Mouse (Mus musculus) kidney, embryonic 15.5 days (tissue): ENCODE measurements at regions not wholly inside any gene's neighbourhood (a gene's known extent, or its start where the extent isn't known, plus 50 kb on each side); places are given as distances from the start of the nearest gene placed in this dataset.

Experiments
- ATAC-seq: fragments of 200-750 bp; cut with Nextera tagmentation; replicated peaks from 2 replicates; pipeline ENCODE4 v1.8.0; 2017; ENCODE audit warnings: moderate TSS enrichment; ENCODE audit not compliant: low FRiP score
- H3K27ac ChIP-seq: fragments of 300-500 bp; sonication (generic); 2 replicates; pipeline ENCODE4 v1.5.1; 2015; ENCODE audit warnings: mild to moderate bottlenecking, inconsistent platforms
- H3K27me3 ChIP-seq: fragments of 300-500 bp; sonication (generic); 2 replicates; pipeline ENCODE4 v1.6.1; 2015; ENCODE audit warnings: inconsistent platforms
- H3K36me3 ChIP-seq: fragments of 300-500 bp; sonication (generic); 2 replicates; pipeline ENCODE4 v1.6.1; 2015; ENCODE audit warnings: inconsistent platforms
- H3K4me1 ChIP-seq: fragments of 300-500 bp; sonication (generic); 2 replicates; pipeline ENCODE4 v1.6.1; 2015; ENCODE audit warnings: inconsistent platforms
- H3K4me2 ChIP-seq: fragments of 300-500 bp; sonication (generic); 2 replicates; pipeline ENCODE4 v1.6.1; 2015; ENCODE audit warnings: moderate library complexity, mild to moderate bottlenecking, inconsistent platforms
- H3K4me3 ChIP-seq: fragments of 300-500 bp; sonication (generic); replicated peaks from 2 replicates; pipeline ENCODE4 v1.5.1; 2015; ENCODE audit warnings: mild to moderate bottlenecking, inconsistent platforms
- H3K9ac ChIP-seq: fragments of 300-500 bp; sonication (generic); 2 replicates; pipeline ENCODE4 v1.6.1; 2015; ENCODE audit warnings: mild to moderate bottlenecking, inconsistent platforms
- H3K9me3 ChIP-seq: fragments of 300-500 bp; sonication (generic); replicated peaks from 2 replicates; pipeline ENCODE4 v1.6.1; 2016; ENCODE audit warnings: inconsistent platforms
- WGBS: fragments of 180-500 bp; shearing (Covaris S2); methylation state at CpG from one replicate; pipeline ENCODE4 v1.1.7; 2015; ENCODE audit warnings: mixed read lengths; 5-methylcytosine and 5-hydroxymethylcytosine counted together

DNA sequence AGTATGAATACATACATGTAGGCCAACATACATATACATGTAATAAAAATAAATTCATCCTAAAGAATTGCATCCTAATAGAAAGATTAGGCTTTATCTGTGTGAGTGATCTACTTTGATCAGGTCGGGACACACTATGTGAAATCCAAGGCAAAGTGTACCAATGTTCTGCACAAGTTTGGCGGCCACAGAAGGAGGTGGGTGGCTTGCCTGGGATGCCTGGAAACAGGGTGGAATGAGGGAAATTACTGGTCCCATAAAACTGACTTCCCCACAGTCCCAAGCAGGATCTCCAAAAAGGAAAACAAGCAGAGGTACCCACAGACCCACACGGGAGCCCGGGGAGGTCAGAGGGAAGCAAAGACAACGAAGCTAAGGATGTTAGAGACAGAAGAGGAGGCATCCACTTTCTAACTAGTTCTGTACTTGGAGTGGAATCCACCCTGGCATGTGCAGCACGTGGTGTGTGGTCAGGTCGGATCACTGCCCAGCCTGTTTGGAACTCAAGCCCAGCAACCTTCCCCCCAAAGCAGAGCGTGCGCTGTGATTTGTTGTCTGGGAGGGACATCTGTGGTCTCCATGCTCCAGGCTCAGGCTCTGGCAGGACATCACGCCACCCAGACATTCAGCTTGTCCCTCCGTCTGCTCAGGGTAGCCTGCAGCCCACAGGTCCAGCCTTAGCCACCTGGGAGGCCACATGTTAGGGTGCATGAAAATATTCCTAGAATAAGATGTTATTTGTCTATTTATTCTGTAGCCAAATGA, 615.3 kb upstream of the 3110018I06Rik start:
- no peaks in the 10 kb centered on the region for H3K4me1 ChIP-seq
- 88% methylated on average over 11 of the region's 11 CpGs for WGBS
- no peak overlapping the region for H3K9ac ChIP-seq

DNA sequence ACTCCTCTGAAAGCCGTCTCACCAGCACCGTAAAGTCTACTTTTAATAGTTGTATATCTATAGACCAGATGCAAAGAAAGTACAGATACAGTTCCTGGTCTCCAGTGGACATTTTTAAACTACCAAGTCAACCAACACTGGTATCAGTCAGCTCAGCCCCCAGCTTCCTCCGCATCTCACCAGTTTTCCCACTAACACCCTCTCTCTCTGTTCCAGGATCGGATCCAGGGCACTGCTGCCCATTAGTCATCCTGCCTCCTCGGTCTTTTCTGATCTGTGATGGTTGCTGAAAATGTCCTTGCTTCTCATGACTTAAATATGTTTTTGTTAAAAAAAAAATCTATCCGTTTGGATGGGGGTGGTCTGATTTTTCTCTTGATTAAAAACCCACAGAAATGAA, 598.1 kb upstream of the 3110018I06Rik start:
- ATAC-seq, result no peak
- Histone ChIP-seq H3K4me2 (no peak overlapping the region), H3K9me3 (no peaks in the 10 kb centered on the region), H3K27me3 (no peaks in the 10 kb centered on the region), H3K27ac (no peak overlapping the region), H3K4me1 (no peaks in the 10 kb centered on the region), H3K9ac (no peak overlapping the region), H3K4me3 (no peak overlapping the region), H3K36me3 (no peaks in the 10 kb centered on the region)
- WGBS, result 76% methylated on average over 6 of the region's 6 CpGs

More for the DNA sequence above, 615.3 kb upstream of the 3110018I06Rik start:
- Histone ChIP-seq H3K27me3 (no peaks in the 10 kb centered on the region), H3K27ac (no peak overlapping the region), H3K4me2 (no peak overlapping the region), H3K36me3 (no peaks in the 10 kb centered on the region), H3K9me3 (no peaks in the 10 kb centered on the region), H3K4me3 (no peak overlapping the region)
- ATAC-seq, result no peak

DNA sequence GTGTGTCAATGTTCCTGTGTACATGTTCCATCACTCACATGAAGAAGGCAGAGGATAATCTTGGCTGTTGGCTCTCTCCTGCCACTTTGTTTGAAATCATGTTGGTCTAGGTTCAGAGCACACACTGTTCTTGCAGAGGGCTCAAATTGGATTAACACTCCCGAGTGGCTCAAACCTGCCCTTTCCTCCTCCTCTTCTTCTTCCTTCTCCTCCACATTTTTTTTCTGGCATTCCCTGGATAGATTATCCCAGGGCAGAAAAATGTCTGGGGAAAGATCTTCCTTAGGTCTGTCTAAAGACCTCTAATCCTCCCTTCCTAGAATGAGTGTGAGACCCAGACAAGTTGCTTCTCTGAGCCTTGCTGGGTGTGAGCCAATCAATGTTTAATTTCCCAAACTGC, 594.4 kb upstream of the 3110018I06Rik start:
- no peak overlapping the region for H3K27ac ChIP-seq
- no peaks in the 10 kb centered on the region for H3K36me3 ChIP-seq
- WGBS, result 52% methylated on average over 1 of the region's 1 CpGs
- no peaks in the 10 kb centered on the region for H3K27me3 ChIP-seq
- no peak for ATAC-seq
- H3K9me3 ChIP-seq, result no peaks in the 10 kb centered on the region
- H3K4me2 ChIP-seq, result no peak overlapping the region
- H3K4me1 ChIP-seq, result no peaks in the 10 kb centered on the region
- no peak overlapping the region for H3K4me3 ChIP-seq
- no peak overlapping the region for H3K9ac ChIP-seq

DNA sequence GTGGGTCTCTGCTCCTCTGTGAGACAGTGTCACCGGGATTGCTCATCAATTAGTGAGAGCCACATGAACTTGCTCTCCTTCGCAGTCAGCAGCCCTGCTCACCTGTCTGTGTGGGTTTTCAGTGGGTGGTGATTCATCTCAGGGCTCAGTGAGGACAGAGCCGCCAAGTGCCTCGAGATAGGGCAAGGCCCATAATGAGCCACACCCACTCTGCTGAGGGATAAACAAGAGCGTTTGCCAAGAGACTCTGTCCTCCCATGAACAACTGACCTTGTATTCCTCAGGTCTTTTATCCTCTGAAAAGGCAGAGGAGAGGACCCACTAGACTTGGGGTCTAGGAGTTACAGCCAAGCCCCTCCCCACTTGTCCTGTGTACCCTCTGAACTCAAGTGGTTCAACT, 584.2 kb upstream of the 3110018I06Rik start:
- Histone ChIP-seq H3K4me1 (no peaks in the 10 kb centered on the region), H3K27ac (no peak overlapping the region), H3K36me3 (no peaks in the 10 kb centered on the region), H3K27me3 (no peaks in the 10 kb centered on the region), H3K9ac (no peak overlapping the region), H3K9me3 (no peaks in the 10 kb centered on the region), H3K4me2 (no peak overlapping the region), H3K4me3 (no peak overlapping the region)
- ATAC-seq, result no peak
- WGBS, result 67% methylated on average over 5 of the region's 5 CpGs

DNA sequence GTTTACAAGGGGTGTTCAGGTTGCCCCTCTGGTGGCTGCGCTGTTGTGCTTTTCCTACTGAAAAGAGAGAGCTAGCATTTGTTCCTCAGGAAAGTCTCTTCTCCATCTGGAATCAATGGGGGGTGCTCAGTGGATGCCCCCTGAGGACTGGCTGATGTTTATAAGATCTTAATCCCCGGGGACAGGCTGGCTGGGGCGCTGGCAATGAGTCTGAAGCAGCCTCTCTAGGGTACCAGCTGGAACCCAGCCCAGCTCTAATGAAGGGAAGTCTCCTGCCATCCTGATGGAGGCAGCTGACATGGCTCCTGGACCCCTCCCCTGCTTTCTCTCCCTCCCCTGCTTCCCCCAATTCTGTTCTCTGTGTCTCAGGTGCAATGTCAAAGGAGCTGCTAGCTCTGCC, 575.6 kb upstream of the 3110018I06Rik start:
- no peak overlapping the region for H3K27ac ChIP-seq
- H3K36me3 ChIP-seq, result no peaks in the 10 kb centered on the region
- 75% methylated on average over 3 of the region's 3 CpGs for WGBS
- ATAC-seq, result no peak
- no peak overlapping the region for H3K9ac ChIP-seq
- no peaks in the 10 kb centered on the region for H3K9me3 ChIP-seq
- H3K4me3 ChIP-seq, result no peak overlapping the region
- no peaks in the 10 kb centered on the region for H3K4me1 ChIP-seq
- no peaks in the 10 kb centered on the region for H3K27me3 ChIP-seq
- H3K4me2 ChIP-seq, result no peak overlapping the region

DNA sequence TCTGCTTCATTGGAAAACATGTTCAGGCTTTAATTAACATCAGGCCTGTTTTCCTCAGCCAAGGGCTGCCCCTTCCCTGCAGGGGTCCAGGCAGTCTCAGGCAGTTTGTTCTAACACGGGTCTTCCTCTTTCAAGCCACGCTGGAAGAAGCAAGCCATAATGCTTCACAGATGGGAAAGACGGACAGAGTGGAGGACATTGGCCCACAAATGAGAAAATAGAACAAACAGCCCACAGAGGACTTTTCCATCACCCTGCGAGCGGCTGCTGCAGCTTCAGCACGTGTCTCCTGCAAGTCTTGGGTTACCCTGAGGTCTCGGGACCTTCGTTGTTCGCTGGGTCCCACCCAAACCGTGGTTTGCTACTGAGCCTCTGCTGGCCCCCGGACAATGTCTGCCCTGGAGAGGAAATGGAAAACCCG, 565.9 kb upstream of the 3110018I06Rik start:
- Histone ChIP-seq H3K9me3 (no peaks in the 10 kb centered on the region), H3K4me3 (no peak overlapping the region), H3K27ac (no peak overlapping the region), H3K4me2 (no peak overlapping the region), H3K4me1 (peaks cover 5% of the 10 kb centered on the region; the same call in 1 of the 2 replicates), H3K9ac (no peak overlapping the region), H3K36me3 (no peaks in the 10 kb centered on the region), H3K27me3 (no peaks in the 10 kb centered on the region)
- 47% methylated on average over 12 of the region's 12 CpGs for WGBS
- ATAC-seq, result no peak

DNA sequence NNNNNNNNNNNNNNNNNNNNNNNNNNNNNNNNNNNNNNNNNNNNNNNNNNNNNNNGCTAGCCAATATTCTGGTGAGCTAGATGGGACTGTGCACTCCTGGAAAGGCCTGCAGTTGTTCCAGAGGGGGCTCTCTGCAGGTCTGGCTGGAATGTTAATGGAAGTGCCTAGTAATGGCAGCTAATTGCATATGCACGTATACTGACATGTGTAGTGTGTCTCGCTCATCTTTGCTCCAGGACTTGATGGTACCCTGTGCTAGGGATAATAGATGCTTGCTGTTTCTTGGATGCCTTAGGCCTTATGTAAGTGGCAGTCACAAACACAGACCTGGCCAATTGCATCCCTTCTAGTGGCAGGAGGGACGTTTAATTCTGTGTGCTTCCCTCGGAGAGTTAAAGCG, 560.0 kb upstream of the 3110018I06Rik start:
- no peaks in the 10 kb centered on the region for H3K36me3 ChIP-seq
- H3K27me3 ChIP-seq, result no peaks in the 10 kb centered on the region
- no peak for ATAC-seq
- H3K4me2 ChIP-seq, result no peak overlapping the region
- H3K4me3 ChIP-seq, result no peak overlapping the region
- peaks cover 1% of the 10 kb centered on the region; the same call in 1 of the 2 replicates for H3K4me1 ChIP-seq
- no peak overlapping the region for H3K9ac ChIP-seq
- 80% methylated on average over 5 of the region's 5 CpGs for WGBS
- H3K27ac ChIP-seq, result no peak overlapping the region
- H3K9me3 ChIP-seq, result no peaks in the 10 kb centered on the region

DNA sequence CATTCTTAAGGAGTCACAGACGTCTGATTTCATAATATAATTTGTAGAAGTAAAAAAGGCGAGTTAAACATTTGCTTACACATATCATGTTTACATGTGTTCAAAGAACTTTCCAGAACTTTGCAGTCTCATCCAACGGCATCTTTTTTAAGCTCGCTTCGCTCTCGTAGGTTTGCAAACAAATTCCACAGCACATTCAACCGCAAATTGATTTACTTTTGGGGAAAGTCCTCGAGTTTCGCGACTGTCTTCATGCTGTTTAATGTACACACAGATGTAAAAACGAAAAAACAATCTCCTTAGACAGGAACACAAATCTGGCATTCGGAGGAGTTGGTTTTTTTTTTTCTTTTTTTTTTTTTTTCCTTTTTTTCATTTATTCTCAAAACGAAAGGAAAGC, 559.3 kb upstream of the 3110018I06Rik start:
- no peak overlapping the region for H3K4me3 ChIP-seq
- no peak overlapping the region for H3K4me2 ChIP-seq
- H3K9ac ChIP-seq, result no peak overlapping the region
- ATAC-seq, result no peak
- WGBS, result 70% methylated on average over 13 of the region's 13 CpGs
- no peak overlapping the region for H3K27ac ChIP-seq
- no peaks in the 10 kb centered on the region for H3K27me3 ChIP-seq
- H3K36me3 ChIP-seq, result no peaks in the 10 kb centered on the region
- H3K4me1 ChIP-seq, result no peaks in the 10 kb centered on the region
- no peaks in the 10 kb centered on the region for H3K9me3 ChIP-seq

DNA sequence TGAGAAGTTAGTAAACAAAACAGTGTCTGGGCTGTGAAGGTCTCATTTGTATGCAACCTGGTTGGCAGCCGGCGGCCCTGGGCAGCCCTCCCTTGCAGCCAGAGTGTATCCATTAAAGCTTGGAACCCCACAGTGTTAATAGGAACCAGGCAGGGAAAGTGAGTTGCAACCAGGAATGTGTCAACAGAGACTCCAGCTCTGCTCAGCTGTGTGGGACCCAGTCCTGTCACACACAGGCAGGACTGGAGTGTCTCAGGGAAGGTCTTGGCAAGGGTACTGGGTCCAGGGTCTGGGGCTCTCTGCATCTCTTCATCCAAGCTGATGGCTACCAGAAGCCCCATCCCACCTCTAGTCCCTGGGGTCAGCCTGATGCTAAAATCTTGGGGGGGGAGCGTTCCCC, 556.8 kb upstream of the 3110018I06Rik start:
- Histone ChIP-seq H3K27ac (no peak overlapping the region), H3K27me3 (no peaks in the 10 kb centered on the region), H3K9me3 (no peaks in the 10 kb centered on the region), H3K4me3 (no peak overlapping the region), H3K4me2 (no peak overlapping the region), H3K36me3 (no peaks in the 10 kb centered on the region), H3K4me1 (no peaks in the 10 kb centered on the region), H3K9ac (no peak overlapping the region)
- 74% methylated on average over 3 of the region's 3 CpGs for WGBS
- no peak for ATAC-seq

DNA sequence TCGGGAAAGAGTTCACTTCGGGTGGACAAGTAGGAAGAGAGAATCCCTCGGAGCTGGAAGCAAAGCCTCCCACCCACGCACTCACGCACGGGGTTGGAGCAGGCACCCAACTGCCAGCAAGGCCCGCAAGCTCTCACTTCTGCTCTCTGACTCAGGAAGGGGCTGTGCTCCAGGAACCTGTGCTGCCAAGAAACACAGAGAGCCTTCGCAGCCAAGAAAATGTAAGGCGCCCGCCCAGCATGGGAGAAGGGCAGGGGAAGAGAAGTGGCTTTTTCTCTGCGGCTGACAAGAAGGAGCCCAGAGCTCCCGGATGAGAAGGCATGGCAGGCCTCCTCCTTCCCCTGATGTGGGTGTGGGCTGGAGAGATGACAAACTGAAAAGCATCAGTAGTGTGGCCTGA, 549.1 kb upstream of the 3110018I06Rik start:
- Histone ChIP-seq H3K27me3 (no peaks in the 10 kb centered on the region), H3K9me3 (no peaks in the 10 kb centered on the region), H3K4me1 (no peaks in the 10 kb centered on the region), H3K4me2 (no peak overlapping the region), H3K4me3 (no peak overlapping the region), H3K9ac (no peak overlapping the region), H3K27ac (no peak overlapping the region), H3K36me3 (no peaks in the 10 kb centered on the region)
- WGBS, result 78% methylated on average over 12 of the region's 12 CpGs
- no peak for ATAC-seq

DNA sequence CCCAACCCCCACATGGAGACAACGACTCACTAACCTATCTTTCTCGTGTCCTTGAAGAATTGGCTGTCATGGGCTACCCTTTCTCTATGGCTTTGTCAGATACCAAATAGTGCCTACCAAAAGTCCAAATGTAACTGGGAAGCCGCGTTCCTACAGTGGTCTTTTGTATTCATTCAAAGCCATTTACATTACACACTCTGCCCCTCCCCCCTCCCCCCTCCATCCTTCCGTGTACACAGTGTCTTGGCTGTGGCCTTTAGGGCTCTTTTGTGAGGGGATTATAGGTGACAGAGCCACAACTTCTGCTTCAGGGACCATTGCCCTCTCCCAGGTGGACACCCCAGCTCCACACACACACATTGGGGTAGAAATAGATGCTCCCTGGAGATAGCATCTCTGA, 544.6 kb upstream of the 3110018I06Rik start:
- H3K9ac ChIP-seq, result no peak overlapping the region
- ATAC-seq, result no peak
- H3K9me3 ChIP-seq, result no peaks in the 10 kb centered on the region
- no peak overlapping the region for H3K27ac ChIP-seq
- no peak overlapping the region for H3K4me3 ChIP-seq
- H3K4me2 ChIP-seq, result no peak overlapping the region
- 60% methylated on average over 5 of the region's 5 CpGs for WGBS
- H3K4me1 ChIP-seq, result no peaks in the 10 kb centered on the region
- H3K36me3 ChIP-seq, result no peaks in the 10 kb centered on the region
- H3K27me3 ChIP-seq, result no peaks in the 10 kb centered on the region

DNA sequence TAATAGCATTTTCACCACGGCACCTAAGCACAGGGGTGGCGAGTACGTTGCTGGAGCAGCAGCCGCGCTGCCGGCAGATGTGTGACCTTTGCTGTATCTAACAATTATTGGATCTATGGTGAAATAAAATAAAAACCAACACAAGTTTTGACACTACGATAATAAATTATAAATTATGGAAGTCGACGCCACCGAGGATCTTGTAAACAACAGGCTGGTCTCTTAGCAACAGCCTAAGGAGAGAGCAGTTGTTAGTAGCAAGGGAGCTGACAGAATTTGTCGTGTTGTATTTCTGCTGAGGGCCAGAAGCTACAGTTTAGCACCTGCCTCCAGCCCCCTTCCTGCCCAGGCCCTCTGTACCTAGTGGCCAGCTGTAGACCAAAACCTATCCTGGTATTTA, 535.8 kb upstream of the 3110018I06Rik start:
- WGBS, result 72% methylated on average over 11 of the region's 11 CpGs
- Histone ChIP-seq H3K4me1 (no peaks in the 10 kb centered on the region), H3K4me2 (no peak overlapping the region), H3K9me3 (no peaks in the 10 kb centered on the region), H3K9ac (no peak overlapping the region), H3K4me3 (no peak overlapping the region), H3K27ac (no peak overlapping the region), H3K27me3 (no peaks in the 10 kb centered on the region), H3K36me3 (no peaks in the 10 kb centered on the region)
- no peak for ATAC-seq

DNA sequence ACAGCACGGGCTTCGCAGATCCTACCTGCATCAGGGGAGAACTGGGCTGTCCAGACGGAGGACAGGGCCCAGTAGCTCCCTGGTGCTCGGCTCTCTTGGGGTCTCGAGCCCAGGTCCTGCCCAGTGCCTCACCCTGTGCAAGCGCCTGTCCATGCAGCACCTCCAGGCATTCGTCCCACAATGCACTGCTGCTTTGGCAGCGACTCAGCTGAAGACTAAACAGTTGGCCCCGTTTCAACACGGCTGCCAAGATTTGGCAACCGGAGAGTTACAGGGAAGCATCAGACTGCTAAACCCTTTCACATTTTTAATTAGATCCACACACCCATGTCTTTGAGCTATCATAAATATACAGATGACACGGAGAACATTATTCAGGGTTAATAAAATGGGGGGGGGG, 532.7 kb upstream of the 3110018I06Rik start:
- WGBS, result 66% methylated on average over 12 of the region's 12 CpGs

More for the DNA sequence above, 532.7 kb upstream of the 3110018I06Rik start:
- Histone ChIP-seq H3K27ac (no peak overlapping the region), H3K4me2 (no peak overlapping the region), H3K36me3 (no peaks in the 10 kb centered on the region), H3K9me3 (no peaks in the 10 kb centered on the region), H3K27me3 (no peaks in the 10 kb centered on the region), H3K4me3 (no peak overlapping the region), H3K9ac (no peak overlapping the region), H3K4me1 (no peaks in the 10 kb centered on the region)
- ATAC-seq, result no peak
